Mouse (Mus musculus) embryo, embryonic 10 days (tissue): ENCODE results near the gene Kansl2.

Experiments used
- DNase-seq: peaks from one replicate; pipeline ENCODE4 v3.0.0-alpha.2; 2015; ENCODE audit warnings: low spot score

Kansl2 gene

GRCm38 (mm10) chr15:98533881-98534627 is at the start of gene Kansl2:
Gene Kansl2 (minus strand): TSS chr15:98534264.
- peak; percentile 99 for DNase-seq

- no peak for DNase-seq
Observed at GRCm38 (mm10) chr15:98582996-98583395, 48.9 kb upstream of the Kansl2 start.

GRCm38 (mm10) chr15:98582410-98582809 is 48.3 kb upstream of the Kansl2 start:
- DNase-seq: no peak

- peak; percentile 93 for DNase-seq
Observed at GRCm38 (mm10) chr15:98579795-98580464, 45.9 kb upstream of the Kansl2 start.

DNA sequence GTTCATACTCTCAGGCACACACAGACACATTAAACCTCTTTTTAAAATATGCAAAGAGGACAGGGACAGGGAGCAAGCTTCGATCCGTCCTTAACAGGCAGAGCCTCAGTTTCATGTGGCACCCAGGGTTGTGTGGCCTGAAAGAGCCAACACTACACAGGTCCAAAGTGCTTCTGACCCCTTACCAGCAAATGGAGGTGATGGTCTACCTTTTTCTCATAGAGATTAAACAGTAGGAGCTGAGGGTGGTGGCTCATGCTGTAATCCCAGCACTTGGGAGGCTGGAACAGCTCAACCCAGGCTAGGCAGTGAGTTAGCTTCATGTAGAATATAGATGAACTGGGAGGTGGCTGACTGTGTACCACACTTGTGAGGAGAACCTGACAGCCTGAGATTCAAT is 45.2 kb upstream of the Kansl2 start:
- no peak for DNase-seq

- DNase-seq: no peak
Observed at GRCm38 (mm10) chr15:98573293-98573692, 39.2 kb upstream of the Kansl2 start.

GRCm38 (mm10) chr15:98570873-98571538 is 36.9 kb upstream of the Kansl2 start, which contains the start of the genes Ccnt1 and 4930415O20Rik:
Gene Ccnt1 (minus strand): TSS chr15:98570923.
Gene 4930415O20Rik (plus strand): TSS chr15:98571004.
- no peak for DNase-seq

DNA sequence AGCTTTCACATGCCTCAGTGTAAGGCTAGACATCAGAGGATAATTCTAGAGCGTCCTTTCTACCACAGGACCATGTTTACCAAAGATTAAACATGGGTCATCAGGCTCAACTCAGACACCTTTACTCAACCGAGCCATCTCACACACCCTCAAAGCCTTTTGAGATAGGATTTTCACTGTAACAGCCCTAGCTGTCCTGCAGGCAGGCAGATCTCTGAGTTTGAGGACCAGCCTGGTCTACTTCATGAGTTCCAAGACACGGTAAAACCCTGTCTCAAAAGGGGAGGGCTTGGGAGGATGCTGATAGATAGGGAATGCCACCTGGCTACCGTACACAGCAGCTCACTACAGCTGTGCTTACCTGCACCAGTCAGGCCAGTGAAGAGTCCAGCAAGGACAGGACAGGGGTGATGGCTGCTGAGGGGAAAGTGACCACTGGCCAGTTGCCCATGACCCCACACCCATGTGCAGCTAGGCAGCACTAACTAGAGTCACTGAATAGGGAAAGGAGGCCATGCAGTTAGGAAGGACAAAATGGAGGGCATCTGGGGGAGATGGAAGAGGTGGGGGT is 35.8 kb upstream of the Kansl2 start:
- no peak for DNase-seq

GRCm38 (mm10) chr15:98569216-98569615 is 35.2 kb upstream of the Kansl2 start:
- no peak for DNase-seq

DNA sequence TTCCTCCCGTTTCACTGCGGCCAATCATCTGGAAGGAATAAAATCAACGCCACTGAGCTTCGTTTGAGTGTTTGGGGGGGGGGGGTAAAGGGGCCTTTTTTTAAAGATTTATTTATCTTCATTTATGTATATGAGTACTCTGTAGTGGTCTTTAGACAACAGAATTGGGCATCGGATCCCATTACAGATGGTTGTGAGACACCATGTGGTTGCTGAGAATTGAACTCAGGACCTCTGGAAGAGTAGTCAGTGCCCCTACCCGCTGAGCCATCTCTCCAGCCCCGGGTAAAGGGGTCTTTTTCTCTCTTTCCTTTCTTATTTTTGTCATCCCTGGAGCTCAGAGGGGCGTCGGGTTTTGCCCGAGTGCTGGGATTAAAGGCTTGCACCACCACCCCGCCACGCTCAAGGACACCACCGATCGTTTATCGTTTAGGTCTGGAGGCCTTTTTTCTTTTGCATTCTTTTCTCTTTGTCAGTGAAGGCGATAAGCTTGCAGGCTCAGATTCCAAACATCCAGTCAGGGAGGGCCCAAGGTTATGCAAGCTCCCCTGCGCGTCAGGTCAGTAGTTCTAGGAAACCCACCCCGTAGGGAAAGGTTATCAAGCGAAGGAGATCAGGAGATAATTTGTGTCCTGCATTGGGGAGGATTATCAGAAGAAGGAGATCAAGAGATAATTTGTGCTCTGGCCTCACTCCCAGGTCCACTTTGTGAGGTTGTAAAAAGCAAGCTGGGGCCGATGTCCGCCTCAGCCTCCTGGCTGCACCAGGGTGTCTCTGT is 34.4 kb upstream of the Kansl2 start:
- peak; percentile 13 for DNase-seq

DNA sequence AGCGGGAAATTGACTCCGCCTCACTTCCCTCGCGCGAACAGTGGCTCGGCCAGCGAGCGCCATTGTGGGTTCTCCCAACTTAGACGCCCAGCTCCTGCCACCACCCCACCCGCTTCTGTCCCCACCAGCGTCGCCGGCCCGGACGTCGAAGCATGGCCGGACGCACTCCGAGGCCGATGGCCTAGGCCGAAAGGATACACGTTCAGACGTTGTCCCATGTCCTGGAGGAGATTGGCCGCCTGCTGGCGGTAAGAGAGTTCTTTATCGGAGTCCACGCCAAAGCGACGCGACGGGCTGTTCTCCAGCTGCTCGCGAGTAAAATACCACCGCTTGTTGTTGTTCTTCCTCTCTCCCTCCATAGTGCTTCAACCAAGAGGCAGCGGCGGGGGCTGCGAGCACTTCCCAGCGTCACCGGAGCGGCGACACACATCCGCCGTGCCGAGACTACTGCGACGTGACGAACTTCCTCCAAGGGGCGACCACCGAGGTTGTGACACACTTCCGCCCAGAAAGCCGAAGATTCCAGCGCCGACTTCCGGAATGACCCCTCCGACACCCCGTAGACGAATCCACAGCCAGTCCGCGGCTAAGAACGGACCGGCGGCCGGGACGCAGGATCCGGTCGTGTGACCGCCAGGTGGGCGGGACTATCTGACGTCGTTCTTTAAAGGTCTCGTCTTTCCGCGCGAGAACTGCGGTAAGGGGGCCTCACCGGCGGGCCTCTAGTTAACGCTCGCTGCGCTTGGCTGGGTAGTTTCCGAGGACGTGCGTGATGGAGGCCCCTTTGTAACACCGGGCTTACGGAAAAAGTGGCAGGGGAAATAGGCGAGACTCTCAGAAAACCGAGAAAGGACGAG is 33.4 kb upstream of the Kansl2 start:
- peak; percentile 99 for DNase-seq

- DNase-seq: no peak
Observed at GRCm38 (mm10) chr15:98566973-98567277, 32.9 kb upstream of the Kansl2 start.

- no peak for DNase-seq
Observed at GRCm38 (mm10) chr15:98557186-98557585, 23.1 kb upstream of the Kansl2 start.

DNA sequence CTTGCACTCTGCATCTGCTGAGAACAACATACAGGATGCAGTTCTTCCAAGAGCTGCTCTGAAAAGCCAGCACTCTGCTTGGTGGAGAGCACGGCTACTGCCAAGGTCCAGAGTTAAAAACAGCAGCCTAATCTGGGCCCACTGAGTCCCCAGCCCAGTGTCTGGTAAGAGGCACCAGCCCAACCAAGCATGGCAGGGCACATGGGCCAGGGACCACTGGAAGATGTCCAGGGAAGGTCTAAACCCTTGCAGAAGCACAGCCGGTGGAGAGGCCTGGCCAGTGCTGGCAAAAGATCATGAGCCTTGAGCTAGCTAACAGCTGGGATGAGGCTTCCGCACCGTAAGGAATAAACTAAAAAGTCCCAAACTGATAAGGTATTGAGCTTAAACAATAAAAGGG is 21.8 kb upstream of the Kansl2 start:
- no peak for DNase-seq

GRCm38 (mm10) chr15:98552758-98553157 is 18.7 kb upstream of the Kansl2 start:
- DNase-seq: no peak

- no peak for DNase-seq
Observed at GRCm38 (mm10) chr15:98546843-98547242, 12.8 kb upstream of the Kansl2 start.

GRCm38 (mm10) chr15:98545151-98545550 is 11.1 kb upstream of the Kansl2 start:
- DNase-seq: no peak

DNA sequence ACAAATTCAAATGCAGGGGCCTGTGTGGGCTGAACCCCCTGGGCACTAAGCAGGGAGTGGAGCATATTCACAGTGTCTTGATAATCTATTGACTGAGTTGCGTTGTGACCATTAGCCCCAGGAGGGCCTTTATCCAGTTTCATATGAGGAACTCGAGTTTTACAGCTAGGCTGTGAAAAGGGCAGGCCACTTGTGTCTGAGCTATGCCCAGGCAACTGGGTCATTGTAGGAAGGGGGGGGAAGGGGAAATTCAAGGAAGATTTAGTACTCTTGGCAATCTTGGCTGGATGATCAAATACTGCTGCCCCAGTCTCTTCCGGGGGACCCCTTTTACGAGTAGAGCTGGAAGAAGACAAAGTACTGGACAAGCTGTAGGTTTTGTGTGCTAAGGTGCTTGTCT is 9.3 kb upstream of the Kansl2 start:
- DNase-seq: no peak

DNA sequence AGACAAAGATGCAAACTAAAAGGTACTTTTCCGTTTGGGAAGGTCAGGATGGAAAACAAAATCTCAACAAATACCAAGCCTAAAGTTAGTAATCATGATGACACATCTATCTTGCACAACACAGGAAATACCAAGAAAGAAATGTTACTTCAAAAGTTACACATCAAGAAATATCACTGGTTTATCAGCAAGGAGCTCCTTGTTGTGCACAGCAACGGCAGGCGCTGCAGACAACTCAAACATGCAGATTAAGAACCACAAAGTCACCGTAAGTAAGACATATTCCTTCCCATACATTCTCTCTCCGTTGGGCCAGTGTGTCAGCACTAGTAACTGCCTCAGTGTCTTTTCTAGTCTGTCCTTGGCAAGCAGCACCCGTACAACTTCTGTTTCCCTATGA is 7.0 kb upstream of the Kansl2 start:
- DNase-seq: no peak

DNA sequence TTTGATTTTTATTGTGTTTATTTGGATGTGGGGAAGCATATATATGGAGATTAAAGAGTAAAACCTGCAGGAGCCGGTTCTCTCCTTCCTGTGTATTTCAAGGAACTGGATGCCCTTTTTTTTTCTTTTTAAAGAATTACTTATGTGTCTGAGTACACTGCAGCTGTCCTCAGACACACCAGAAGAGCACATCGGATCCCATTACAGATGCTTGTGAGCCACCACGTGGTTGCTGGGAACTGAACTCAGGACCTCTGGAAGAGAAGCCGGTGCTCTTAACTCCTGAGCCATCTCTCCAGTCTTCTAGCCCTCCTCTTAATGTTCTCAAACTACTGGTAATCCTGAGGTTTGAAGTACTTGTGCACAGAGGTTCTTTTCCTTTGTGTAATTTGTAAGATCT is 3.9 kb upstream of the Kansl2 start:
- no peak for DNase-seq
